Mouse (Mus musculus): ENCODE measurements around the gene Azin2.

GRCm38 (mm10) chr4:128961301-128962028 lies 777 bp downstream of the Azin2 start:
- no peak for TF ChIP-seq EP300 (IDR thresholded peaks at IDR 0.05; ENCODE audit: insufficient read depth, low read depth, low read length)
- no peak for TF ChIP-seq CTCF (IDR thresholded peaks at IDR 0.05; ENCODE audit: low read depth, low read length)
- TF ChIP-seq POLR2A (IDR thresholded peaks at IDR 0.05; ENCODE audit: insufficient read depth, low read length), result no peak

All from ES-Bruce4 (cell line).